Mouse (Mus musculus) limb, embryonic 10.5 days (tissue): ENCODE measurements around the gene Trpm2. TPM values are rescaled to one million over a fixed set of nuclear protein-coding genes. Genes with fewer than 3 reads are reported as not detected.

Experiments used
- DNase-seq: peaks from one replicate; pipeline ENCODE4 v3.0.0-alpha.2; 2017; ENCODE audit warnings: low spot score
- H3K27ac ChIP-seq: fragments of 300-500 bp; sonication (generic); 2 replicates; pipeline ENCODE4 v1.5.1; 2016; ENCODE audit warnings: mild to moderate bottlenecking
- H3K27me3 ChIP-seq: fragments of 300-500 bp; sonication (generic); 2 replicates; pipeline ENCODE4 v1.6.1; 2016; ENCODE audit warnings: low read depth, mild to moderate bottlenecking; ENCODE audit not compliant: poor library complexity, severe bottlenecking
- H3K36me3 ChIP-seq: fragments of 300-500 bp; sonication (generic); 2 replicates; pipeline ENCODE4 v1.6.1; 2016; ENCODE audit warnings: mild to moderate bottlenecking, moderate library complexity
- H3K4me1 ChIP-seq: fragments of 300-500 bp; sonication (generic); 2 replicates; pipeline ENCODE4 v1.6.1; 2016
- H3K4me3 ChIP-seq: fragments of 300-500 bp; sonication (generic); 2 replicates; pipeline ENCODE4 v1.5.1; 2016; ENCODE audit warnings: mild to moderate bottlenecking, moderate library complexity
- H3K9me3 ChIP-seq: fragments of 300-500 bp; sonication (generic); replicated peaks from 2 replicates; pipeline ENCODE4 v1.6.1; 2016; ENCODE audit warnings: mild to moderate bottlenecking
- WGBS: fragments of 180-500 bp; shearing (Covaris S2); methylation state at CpG from one replicate; pipeline ENCODE4 v1.1.7; 2016; 5-methylcytosine and 5-hydroxymethylcytosine counted together
- polyA plus RNA-seq: library from polyadenylated mRNA; unstranded; fragments of >200 nt; fragmentation: Nextera tagmentation; extraction: Ambion mirVana; gene quantifications from 2 replicates; pipeline ENCODE4 v1.2.1, GENCODE M21; 2016

Trpm2 gene
- polyA plus RNA-seq, 1 experiment from 2014 or later = 0.16 TPM

GRCm38 (mm10) chr10:78005791-78006438, 35.6 kb upstream of the Trpm2 start:
- Histone ChIP-seq H3K27me3 (no peaks in the 10 kb centered on the region), H3K9me3 (no peaks in the 10 kb centered on the region), H3K4me1 (peaks cover 45% of the 10 kb centered on the region), H3K27ac (peak overlapping the region; percentile 43; the same call in 1 of the 2 replicates), H3K4me3 (no peak overlapping the region), H3K36me3 (peaks cover 54% of the 10 kb centered on the region)
- WGBS = 91% methylated on average over 4 of the region's 4 CpGs
- DNase-seq = no peak

GRCm38 (mm10) chr10:78004479-78005100, 34.2 kb upstream of the Trpm2 start:
- Histone ChIP-seq H3K36me3 (peaks cover 67% of the 10 kb centered on the region), H3K27me3 (no peaks in the 10 kb centered on the region), H3K4me1 (peaks cover 39% of the 10 kb centered on the region), H3K4me3 (no peak overlapping the region), H3K9me3 (no peaks in the 10 kb centered on the region), H3K27ac (no peak overlapping the region)
- no peak for DNase-seq
- WGBS = 90% methylated on average over 3 of the region's 3 CpGs

GRCm38 (mm10) chr10:78002316-78002715, 32.0 kb upstream of the Trpm2 start:
- no peaks in the 10 kb centered on the region for H3K9me3 ChIP-seq
- no peaks in the 10 kb centered on the region for H3K27me3 ChIP-seq
- no peak overlapping the region for H3K27ac ChIP-seq
- no peak overlapping the region for H3K4me3 ChIP-seq
- H3K4me1 ChIP-seq = peaks cover 18% of the 10 kb centered on the region
- DNase-seq = no peak
- 99% methylated on average over 2 of the region's 2 CpGs for WGBS
- H3K36me3 ChIP-seq = peaks cover 90% of the 10 kb centered on the region

- Histone ChIP-seq H3K4me3 (no peak overlapping the region), H3K27ac (no peak overlapping the region), H3K36me3 (peaks cover 95% of the 10 kb centered on the region), H3K27me3 (no peaks in the 10 kb centered on the region), H3K4me1 (peaks cover 13% of the 10 kb centered on the region), H3K9me3 (no peaks in the 10 kb centered on the region)
- WGBS = 97% methylated on average over 11 of the region's 11 CpGs
- DNase-seq = no peak
These were observed 31.4 kb upstream of the Trpm2 start for GRCm38 (mm10) chr10:78001796-78002195.

GRCm38 (mm10) chr10:78000200-78000599, 29.8 kb upstream of the Trpm2 start:
- H3K4me3 ChIP-seq = no peak overlapping the region
- 95% methylated on average over 5 of the region's 5 CpGs for WGBS
- no peak overlapping the region for H3K27ac ChIP-seq
- no peaks in the 10 kb centered on the region for H3K4me1 ChIP-seq
- H3K27me3 ChIP-seq = no peaks in the 10 kb centered on the region
- H3K36me3 ChIP-seq = peaks cover 96% of the 10 kb centered on the region
- no peaks in the 10 kb centered on the region for H3K9me3 ChIP-seq
- no peak for DNase-seq

GRCm38 (mm10) chr10:77995639-77996038, 25.3 kb upstream of the Trpm2 start:
- H3K4me3 ChIP-seq = no peak overlapping the region
- WGBS = 90% methylated on average over 3 of the region's 3 CpGs
- H3K27ac ChIP-seq = no peak overlapping the region
- DNase-seq = no peak
- no peaks in the 10 kb centered on the region for H3K27me3 ChIP-seq
- peaks cover 98% of the 10 kb centered on the region for H3K36me3 ChIP-seq
- no peaks in the 10 kb centered on the region for H3K4me1 ChIP-seq
- no peaks in the 10 kb centered on the region for H3K9me3 ChIP-seq

- Histone ChIP-seq H3K9me3 (no peaks in the 10 kb centered on the region), H3K4me3 (no peak overlapping the region), H3K36me3 (peaks cover 75% of the 10 kb centered on the region)
These were observed 15.4 kb upstream of the Trpm2 start for GRCm38 (mm10) chr10:77985775-77986174.

GRCm38 (mm10) chr10:77984660-77985059, 14.3 kb upstream of the Trpm2 start:
- peaks cover 75% of the 10 kb centered on the region for H3K36me3 ChIP-seq
- WGBS = 2% methylated on average over 4 of the region's 4 CpGs
- H3K4me3 ChIP-seq = no peak overlapping the region

More at GRCm38 (mm10) chr10:77985775-77986174, 15.4 kb upstream of the Trpm2 start:
- H3K27me3 ChIP-seq = no peaks in the 10 kb centered on the region
- no peaks in the 10 kb centered on the region for H3K4me1 ChIP-seq
- DNase-seq = no peak
- WGBS = 74% methylated on average over 5 of the region's 5 CpGs
- H3K27ac ChIP-seq = no peak overlapping the region

GRCm38 (mm10) chr10:77978351-77979350, 8.3 kb upstream of the Trpm2 start, which contains the start of gene 1810043G02Rik:
TSS of gene 1810043G02Rik (plus strand) at chr10:77978524.
- no peaks in the 10 kb centered on the region for H3K27me3 ChIP-seq
- peak within 1 kb of the TSS; percentile 89 for H3K27ac ChIP-seq
- peak within 1 kb of the TSS; percentile 79 for H3K4me3 ChIP-seq
- no peaks in the 10 kb centered on the region for H3K9me3 ChIP-seq
- H3K4me1 ChIP-seq = peaks cover 17% of the 10 kb centered on the region
- WGBS = 3% methylated on average over 57 of the region's 57 CpGs
- DNase-seq = peak; percentile 99
- peaks cover 36% of the 10 kb centered on the region for H3K36me3 ChIP-seq

More at GRCm38 (mm10) chr10:77984660-77985059, 14.3 kb upstream of the Trpm2 start:
- no peaks in the 10 kb centered on the region for H3K27me3 ChIP-seq
- DNase-seq = peak; percentile 83
- H3K4me1 ChIP-seq = no peaks in the 10 kb centered on the region
- no peak overlapping the region for H3K27ac ChIP-seq
- H3K9me3 ChIP-seq = no peaks in the 10 kb centered on the region

- H3K27me3 ChIP-seq = no peaks in the 10 kb centered on the region
- no peak for DNase-seq
- H3K4me3 ChIP-seq = no peak overlapping the region
These were observed 6.2 kb upstream of the Trpm2 start for GRCm38 (mm10) chr10:77976458-77977150.

GRCm38 (mm10) chr10:77975653-77976052, 5.3 kb upstream of the Trpm2 start:
- no peak overlapping the region for H3K27ac ChIP-seq
- no peak for DNase-seq
- peaks cover 10% of the 10 kb centered on the region for H3K36me3 ChIP-seq
- no peaks in the 10 kb centered on the region for H3K9me3 ChIP-seq
- H3K4me3 ChIP-seq = no peak overlapping the region
- H3K4me1 ChIP-seq = peaks cover 26% of the 10 kb centered on the region
- H3K27me3 ChIP-seq = peaks cover 4% of the 10 kb centered on the region; the same call in 1 of the 2 replicates
- WGBS = 37% methylated on average over 4 of the region's 4 CpGs

More at GRCm38 (mm10) chr10:77976458-77977150, 6.2 kb upstream of the Trpm2 start:
- Histone ChIP-seq H3K36me3 (peaks cover 19% of the 10 kb centered on the region), H3K27ac (no peak overlapping the region), H3K9me3 (no peaks in the 10 kb centered on the region), H3K4me1 (peaks cover 23% of the 10 kb centered on the region)
- WGBS = 83% methylated on average over 8 of the region's 8 CpGs

- H3K9me3 ChIP-seq = no peaks in the 10 kb centered on the region
- H3K4me1 ChIP-seq = peaks cover 28% of the 10 kb centered on the region
- H3K36me3 ChIP-seq = peaks cover 2% of the 10 kb centered on the region; the same call in 1 of the 2 replicates
- H3K27ac ChIP-seq = no peak overlapping the region
- WGBS = 78% methylated on average over 5 of the region's 5 CpGs
- DNase-seq = no peak
- H3K4me3 ChIP-seq = no peak overlapping the region
- peaks cover 12% of the 10 kb centered on the region for H3K27me3 ChIP-seq
These were observed 4.4 kb upstream of the Trpm2 start for GRCm38 (mm10) chr10:77974811-77975210.
